Mouse (Mus musculus) CH12.LX (cell line): Measurements from ENCODE around the gene Usp45. TPM values are rescaled to one million over a fixed set of nuclear protein-coding genes. Genes with fewer than 3 reads are reported as not detected.

ENCODE experiments used
- DNase-seq: peaks from one replicate; pipeline ENCODE4 v3.0.0-alpha.2; 2013; ENCODE audit errors: extremely low read depth
- H3K27ac ChIP-seq: 2 replicates; pipeline ENCODE4 v1.5.1; 2012; ENCODE audit warnings: low read depth, mild to moderate bottlenecking, control low read depth, moderate library complexity; ENCODE audit not compliant: insufficient read depth
- H3K27me3 ChIP-seq: replicated peaks from 2 replicates; pipeline ENCODE3; 2012; ENCODE audit warnings: inconsistent platforms
- H3K36me3 ChIP-seq, 2 experiments: replicated peaks in 1 of 2; 2 replicates each; pipeline versions ENCODE3 to v1.6.1; 2012; ENCODE audit warnings: inconsistent platforms in 1 of 2, low read length in 1 of 2, mild to moderate bottlenecking in 1 of 2, mixed read lengths in 1 of 2, moderate library complexity in 1 of 2; ENCODE audit not compliant: control insufficient read depth in 1 of 2, insufficient read depth in 1 of 2
- H3K4me1 ChIP-seq, 2 experiments: 2 replicates each; pipeline ENCODE4 v1.6.1; 2012; ENCODE audit warnings: inconsistent platforms in 1 of 2, moderate library complexity in 1 of 2; ENCODE audit not compliant: insufficient read depth in 2 of 2, control insufficient read depth in 1 of 2
- H3K4me2 ChIP-seq: 2 replicates; pipeline ENCODE4 v1.6.1; 2012; ENCODE audit warnings: low read depth, mild to moderate bottlenecking, control low read depth; ENCODE audit not compliant: poor library complexity, insufficient read depth, severe bottlenecking
- H3K4me3 ChIP-seq, 3 experiments: fragments of 150-350 bp in 1 of 3; sonication (generic) in 1 of 3; replicated peaks in 1 of 3; 2 replicates each; pipeline versions ENCODE3 to v1.5.1; 2011 to 2012; ENCODE audit warnings: low read depth in 2 of 3, low read length in 2 of 3, mild to moderate bottlenecking in 2 of 3, moderate library complexity in 2 of 3, control low read depth in 1 of 3, improper control_type of control experiment in 1 of 3, inconsistent platforms in 1 of 3, mixed read lengths in 1 of 3; ENCODE audit not compliant: poor library complexity in 1 of 3
- H3K79me2 ChIP-seq: replicated peaks from 2 replicates; pipeline ENCODE4 v1.6.1; 2012; ENCODE audit warnings: mild to moderate bottlenecking, moderate library complexity; ENCODE audit not compliant: control insufficient read depth, poor library complexity, insufficient read depth, severe bottlenecking; ENCODE audit errors: extremely low read depth
- H3K9ac ChIP-seq: 2 replicates; pipeline ENCODE4 v1.6.1; 2012; ENCODE audit warnings: low read depth, mild to moderate bottlenecking, control low read depth, moderate library complexity; ENCODE audit not compliant: insufficient read depth
- H3K9me3 ChIP-seq: replicated peaks from 2 replicates; pipeline ENCODE3; 2012; ENCODE audit warnings: low read length, inconsistent platforms, mixed read lengths
- CHD1 ChIP-seq: IDR thresholded peaks from 2 replicates; pipeline ENCODE4 v1.6.1; 2012; ENCODE audit warnings: low read depth, low read length, improper control_type of control experiment, inconsistent platforms
- CHD2 ChIP-seq: IDR thresholded peaks from 2 replicates; pipeline ENCODE4 v1.6.1; 2011; ENCODE audit warnings: low read length, improper control_type of control experiment
- CTCF ChIP-seq, 2 experiments: IDR thresholded peaks in 1 of 2; conservative IDR thresholded peaks in 1 of 2; 2 replicates each; pipeline ENCODE4 v1.5.1; 2011 to 2012; ENCODE audit warnings: low read depth in 2 of 2, low read length in 2 of 2, improper control_type of control experiment in 1 of 2, inconsistent platforms in 1 of 2, mild to moderate bottlenecking in 1 of 2, moderate library complexity in 1 of 2
- ELF1 ChIP-seq: IDR thresholded peaks from 2 replicates; pipeline ENCODE4 v1.6.1; 2014; ENCODE audit warnings: low read depth, mild to moderate bottlenecking, inconsistent platforms, low read length, improper control_type of control experiment
- HCFC1 ChIP-seq: IDR thresholded peaks from 2 replicates; pipeline ENCODE4 v1.6.1; 2012; ENCODE audit warnings: low read depth, mild to moderate bottlenecking, inconsistent platforms, low read length, improper control_type of control experiment
- IRF4 ChIP-seq: IDR thresholded peaks from 2 replicates; pipeline ENCODE4 v1.6.1; 2014; ENCODE audit warnings: low read depth, mild to moderate bottlenecking, inconsistent platforms, low read length, improper control_type of control experiment
- JUN ChIP-seq: IDR thresholded peaks from 2 replicates; pipeline ENCODE4 v1.6.1; 2011; ENCODE audit warnings: low read depth, mild to moderate bottlenecking, low read length, improper control_type of control experiment, moderate library complexity; ENCODE audit not compliant: insufficient read depth
- MAX ChIP-seq: IDR thresholded peaks from 2 replicates; pipeline ENCODE4 v1.6.1; 2011; ENCODE audit warnings: low read length, improper control_type of control experiment
- NELFE ChIP-seq: IDR thresholded peaks from 2 replicates; pipeline ENCODE4 v1.6.1; 2011; ENCODE audit warnings: low read depth, low read length, improper control_type of control experiment
- SMC3 ChIP-seq: IDR thresholded peaks from 2 replicates; pipeline ENCODE4 v1.6.1; 2011; ENCODE audit warnings: low read depth, low read length, improper control_type of control experiment
- TBP ChIP-seq: conservative IDR thresholded peaks from 2 replicates; pipeline ENCODE4 v1.6.1; 2011; ENCODE audit warnings: low read depth, low read length, improper control_type of control experiment
- TCF12 ChIP-seq: IDR thresholded peaks from 2 replicates; pipeline ENCODE4 v1.6.1; 2014; ENCODE audit warnings: low read depth, mild to moderate bottlenecking, inconsistent platforms, low read length, improper control_type of control experiment
- USF1 ChIP-seq: IDR thresholded peaks from 2 replicates; pipeline ENCODE4 v1.6.1; 2014; ENCODE audit warnings: low read depth, mild to moderate bottlenecking, inconsistent platforms, low read length, improper control_type of control experiment
- ZC3H11A ChIP-seq: IDR thresholded peaks from 2 replicates; pipeline ENCODE4 v1.6.1; 2012; ENCODE audit warnings: low read depth, mild to moderate bottlenecking, inconsistent platforms, low read length, improper control_type of control experiment
- ZNF384 ChIP-seq: IDR thresholded peaks from 2 replicates; pipeline ENCODE4 v1.6.1; 2012; ENCODE audit warnings: low read depth, low read length, improper control_type of control experiment, inconsistent platforms
- dilution Hi-C: fragments of 300-500 bp; cut with MboI; formaldehyde crosslinking; loops from 2 replicates; pipeline ENCODE4 v1.14.3; 2020; ENCODE audit warnings: low sequenced_read_pairs; ENCODE audit not compliant: extremely low pct_unique_long_range_greater_than_20kb, extremely low pct_ligation_motif_present
- in situ Hi-C: fragments of 300-500 bp; cut with MboI; formaldehyde crosslinking; loops from 3 replicates; pipeline ENCODE4 v1.14.3; 2019; ENCODE audit warnings: low sequenced_read_pairs, low pct_ligation_motif_present, low pct_unique_long_range_greater_than_20kb, mixed read lengths
- polyA plus RNA-seq: library from polyadenylated mRNA; unstranded; fragments of >175 nt; gene quantifications from 2 replicates; pipeline ENCODE4 v1.2.1, GENCODE M21; 2012; ENCODE audit warnings: low read depth; ENCODE audit not compliant: insufficient read length
- total RNA-seq, 2 experiments: library from RNA; depleted of rRNA; stranded (reverse); fragments of 300-350 nt in 1 of 2; fragments of >200 nt in 1 of 2; gene quantifications; 2 replicates each; pipeline ENCODE4 v1.2.3; 2012 to 2014

Usp45 gene
- total and polyA plus RNA-seq, 3 experiments: 16.7 to 30.6 (median 17.5) TPM

- Histone ChIP-seq H3K27me3 (no peaks in the 10 kb centered on the region), H3K4me1 (peaks cover 5 to 15% of the 10 kb centered on the region in 2 experiments; a peak in 3 of 4 replicates), H3K9ac (no peak overlapping the region), H3K4me2 (no peak overlapping the region; the same call in 1 of the 2 replicates), H3K9me3 (peaks cover 6% of the 10 kb centered on the region), H3K36me3 (peaks cover 9 to 41% of the 10 kb centered on the region in 2 experiments), H3K27ac (peak overlapping the region; percentile 71; the same call in 1 of the 2 replicates), H3K79me2 (no peaks in the 10 kb centered on the region), H3K4me3 (no peak overlapping the region)
- in situ Hi-C loops (no loop called here), dilution Hi-C loops (no loop called here)
- peak; percentile 67 for DNase-seq
- TF ChIP-seq HCFC1 (no peak; the same call in 1 of the 2 replicates), TBP (0 out of 2 replicates have a peak, but pooled peaks have one; percentile 26)
These were observed 11.7 kb upstream of the Usp45 start for GRCm38 (mm10) chr4:21755123-21755789.

- no peak overlapping the region for H3K4me2 ChIP-seq
- H3K27ac ChIP-seq: no peak overlapping the region
- in situ Hi-C loops: no loop called here
- no peaks in the 10 kb centered on the region for H3K79me2 ChIP-seq
- no peak overlapping the region for H3K4me3 ChIP-seq
- peaks cover 5 to 15% of the 10 kb centered on the region in 2 experiments; a peak in 3 of 4 replicates for H3K4me1 ChIP-seq
- H3K36me3 ChIP-seq: peaks cover 9 to 34% of the 10 kb centered on the region in 2 experiments
- no peak for DNase-seq
- dilution Hi-C loops: no loop called here
- H3K27me3 ChIP-seq: no peaks in the 10 kb centered on the region
- no peak overlapping the region for H3K9ac ChIP-seq
- peak in 1 of 2 experiments; percentile 30; a peak in 2 of 4 replicates for TF ChIP-seq CTCF (conservative IDR thresholded peaks at IDR 0.05 in 1 of 2, IDR thresholded peaks at IDR 0.05 in 1 of 2; ENCODE audit: low read depth in 2 of 2, low read length in 2 of 2)
- no peak for TF ChIP-seq ZC3H11A
- 0 out of 2 replicates have a peak, but pooled peaks have one; percentile 5 for TF ChIP-seq SMC3
- H3K9me3 ChIP-seq: peaks cover 6% of the 10 kb centered on the region
These were observed 8.1 kb upstream of the Usp45 start for GRCm38 (mm10) chr4:21758860-21759259.

GRCm38 (mm10) chr4:21761416-21762160 lies 5.4 kb upstream of the Usp45 start:
- H3K79me2 ChIP-seq: peaks cover 5% of the 10 kb centered on the region; the same call in 1 of the 2 replicates
- H3K4me1 ChIP-seq: peaks cover 0 to 5% of the 10 kb centered on the region in 2 experiments; a peak in 1 of 4 replicates
- DNase-seq: no peak
- no peak overlapping the region for H3K9ac ChIP-seq
- dilution Hi-C loops: no loop called here
- in situ Hi-C loops: no loop called here
- no peaks in the 10 kb centered on the region for H3K27me3 ChIP-seq
- H3K36me3 ChIP-seq: peaks cover 9 to 36% of the 10 kb centered on the region in 2 experiments
- H3K27ac ChIP-seq: no peak overlapping the region
- H3K9me3 ChIP-seq: peaks cover 6% of the 10 kb centered on the region
- no peak overlapping the region for H3K4me2 ChIP-seq
- TF ChIP-seq IRF4: no peak
- TF ChIP-seq ELF1: no peak
- TF ChIP-seq TBP: no peak
- TF ChIP-seq CHD2: no peak
- no peak for TF ChIP-seq MAX
- TF ChIP-seq USF1: no peak
- no peak for TF ChIP-seq JUN
- TF ChIP-seq ZNF384: no peak
- TF ChIP-seq NELFE: no peak
- TF ChIP-seq CHD1: no peak
- TF ChIP-seq TCF12: no peak
- no peak overlapping the region for H3K4me3 ChIP-seq
